Mouse (Mus musculus): ENCODE measurements around the gene Brca1.

DNA sequence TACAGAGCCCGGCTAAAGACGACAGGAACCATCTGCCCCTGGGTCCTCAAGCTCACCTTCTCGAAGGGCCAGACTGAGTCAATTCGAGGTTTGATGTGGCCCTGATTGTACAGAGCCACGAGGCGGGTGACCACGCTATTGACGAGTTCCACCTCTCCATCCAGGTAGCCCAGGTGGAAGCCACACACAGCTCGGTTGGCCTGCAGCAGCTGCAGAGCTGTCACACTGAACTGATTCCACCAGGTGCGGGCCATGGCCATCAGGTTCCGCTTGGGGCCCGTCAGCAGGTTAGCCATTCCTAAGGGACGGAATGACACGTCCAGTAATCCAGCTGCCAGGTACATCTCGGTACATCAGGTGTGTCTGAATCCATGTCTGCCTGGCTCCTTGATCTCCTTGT, 91.4 kb downstream of the Brca1 start:
- TF ChIP-seq CTCF (IDR thresholded peaks at IDR 0.05) (no peak), EP300 (IDR thresholded peaks at IDR 0.05) (no peak)

All from lung, postnatal 0 days (tissue).